ENCODE assay signal across 24 mouse cellular contexts in the genomic region with DNA sequence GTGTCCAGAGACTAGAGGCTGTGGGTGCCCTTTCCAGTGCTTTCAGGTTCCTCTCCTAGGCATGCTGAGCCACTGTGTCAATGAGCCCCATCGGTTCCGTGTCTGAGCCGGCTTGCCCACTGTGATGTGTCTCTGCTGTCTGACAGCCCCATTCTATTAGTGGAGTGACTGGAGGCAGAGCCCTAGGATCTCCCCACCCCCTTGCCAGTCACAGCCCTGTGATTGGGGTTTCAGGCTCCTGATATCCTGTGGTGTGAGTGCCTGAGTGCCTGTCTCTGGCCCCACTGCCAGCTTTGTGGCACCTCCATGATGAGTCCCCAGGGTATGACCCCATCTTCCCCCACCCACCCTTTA. TPM values are rescaled to one million over a fixed set of nuclear protein-coding genes. Genes with fewer than 3 reads are reported as not detected.
A peak's percentile ranks its signal among the peaks of the same experiment; 100 is the strongest.
DNase-seq lines count a peak whose midpoint lies in the region; ATAC-seq and TF ChIP-seq lines count a peak whose summit lies in the region.
"Had no signal": no experiment of that assay in that cellular context is flagged by ENCODE, and none has a peak within 500 bp of the region (broad histone marks: within the 10 kb centered on the region; RNA-seq: fewer than 3 reads in every experiment).

No protein-coding gene starts in this region.

- no peak overlapping the region for H3K9ac ChIP-seq in forebrain, embryonic 15.5 days (replicated peaks)
- H3K9ac ChIP-seq in forebrain, embryonic 13.5 days: no peak overlapping the region
- no peak overlapping the region for H3K9ac ChIP-seq in embryonic facial prominence, embryonic 15.5 days
- H3K9ac ChIP-seq in midbrain, embryonic 15.5 days: no peak overlapping the region
- H3K9ac ChIP-seq in intestine, postnatal 0 days (ENCODE audit: low read depth, low read length): no peak overlapping the region
- H3K9ac ChIP-seq: hindbrain, embryonic 12.5 days; liver, embryonic 13.5 days; neural tube, embryonic 15.5 days had no signal

- no peaks in the 10 kb centered on the region; the same call in 1 of the 2 replicates for H3K27me3 ChIP-seq in forebrain, embryonic 15.5 days
- 0 out of 2 replicates have a peak, but pooled peaks cover 4% of the 10 kb centered on the region for H3K27me3 ChIP-seq in forebrain, embryonic 13.5 days
- no peaks in the 10 kb centered on the region; the same call in 1 of the 2 replicates for H3K27me3 ChIP-seq in embryonic facial prominence, embryonic 15.5 days
- H3K27me3 ChIP-seq in midbrain, embryonic 10.5 days (ENCODE audit: low read depth, poor library complexity, severe bottlenecking): peaks cover 10% of the 10 kb centered on the region
- H3K27me3 ChIP-seq in midbrain, embryonic 15.5 days (replicated peaks): no peaks in the 10 kb centered on the region
- H3K27me3 ChIP-seq in intestine, postnatal 0 days (replicated peaks; ENCODE audit: control insufficient read depth, insufficient read depth, low read length): no peaks in the 10 kb centered on the region
- H3K27me3 ChIP-seq: liver, embryonic 13.5 days; neural tube, embryonic 15.5 days had no signal

- no peaks in the 10 kb centered on the region for H3K4me1 ChIP-seq in forebrain, embryonic 15.5 days
- no peaks in the 10 kb centered on the region for H3K4me1 ChIP-seq in forebrain, embryonic 13.5 days
- H3K4me1 ChIP-seq in embryonic facial prominence, embryonic 15.5 days: 0 out of 2 replicates have a peak, but pooled peaks cover 5% of the 10 kb centered on the region
- H3K4me1 ChIP-seq in midbrain, embryonic 10.5 days: peaks cover 13% of the 10 kb centered on the region
- H3K4me1 ChIP-seq in midbrain, embryonic 15.5 days: no peaks in the 10 kb centered on the region
- H3K4me1 ChIP-seq in intestine, postnatal 0 days (replicated peaks; ENCODE audit: control insufficient read depth, insufficient read depth, low read length): no peaks in the 10 kb centered on the region
- H3K4me1 ChIP-seq: hindbrain, embryonic 12.5 days; neural tube, embryonic 15.5 days had no signal

- no peak overlapping the region for H3K4me3 ChIP-seq in forebrain, embryonic 15.5 days
- H3K4me3 ChIP-seq in forebrain, embryonic 13.5 days: no peak overlapping the region
- H3K4me3 ChIP-seq in embryonic facial prominence, embryonic 15.5 days (replicated peaks): no peak overlapping the region
- H3K4me3 ChIP-seq in midbrain, embryonic 10.5 days: no peak overlapping the region; the same call in 1 of the 2 replicates
- no peak overlapping the region for H3K4me3 ChIP-seq in midbrain, embryonic 15.5 days
- no peak overlapping the region for H3K4me3 ChIP-seq in intestine, postnatal 0 days (ENCODE audit: low read depth, low read length)
- H3K4me3 ChIP-seq: hindbrain, embryonic 12.5 days; liver, embryonic 13.5 days; megakaryocyte, embryonic 14.5 days; neural tube, embryonic 15.5 days had no signal

- DNase-seq in midbrain, embryonic 10.5 days (ENCODE audit: low spot score): no peak
- DNase-seq in kidney, postnatal 14 days: no peak
- DNase-seq in cerebellum, adult 8-10 months: no peak
- DNase-seq: cerebellum, adult 11-12 months; layer of hippocampus, adult 9-11 months; liver, embryonic 13.5 days; lung, adult 18-20 months; lung, postnatal 4 days; retina, postnatal 1 day; spleen, adult 18-20 months; thymus, adult 18-20 months; thymus, postnatal 25 days had no signal

- 0 out of 2 replicates have a peak, but pooled peaks have one; percentile 13 for ATAC-seq in forebrain, embryonic 15.5 days (replicated peaks)
- no peak for ATAC-seq in forebrain, embryonic 13.5 days
- ATAC-seq in embryonic facial prominence, embryonic 15.5 days (ENCODE audit: insufficient number of reproducible peaks, low FRiP score, low TSS enrichment, low read depth): no peak
- peak; percentile 46; the same call in 1 of the 2 replicates for ATAC-seq in midbrain, embryonic 15.5 days (replicated peaks)
- no peak for ATAC-seq in intestine, postnatal 0 days
- ATAC-seq: lung, postnatal 0 days had no signal

- no peak overlapping the region for H3K27ac ChIP-seq in forebrain, embryonic 15.5 days (replicated peaks)
- no peak overlapping the region for H3K27ac ChIP-seq in forebrain, embryonic 13.5 days
- H3K27ac ChIP-seq in embryonic facial prominence, embryonic 15.5 days (replicated peaks): peak overlapping the region; percentile 69
- H3K27ac ChIP-seq in midbrain, embryonic 10.5 days (replicated peaks): peak overlapping the region; percentile 50
- H3K27ac ChIP-seq in midbrain, embryonic 15.5 days: no peak overlapping the region
- H3K27ac ChIP-seq in intestine, postnatal 0 days (ENCODE audit: low read depth, low read length): no peak overlapping the region
- H3K27ac ChIP-seq: hindbrain, embryonic 12.5 days; liver, embryonic 13.5 days; neural tube, embryonic 15.5 days; stomach, postnatal 0 days had no signal

- 13% methylated on average over 3 of the region's 3 CpGs for WGBS in forebrain, embryonic 15.5 days
- 36% methylated on average over 3 of the region's 3 CpGs for WGBS in forebrain, embryonic 13.5 days
- WGBS in embryonic facial prominence, embryonic 15.5 days: 64% methylated on average over 3 of the region's 3 CpGs
- 46% methylated on average over 3 of the region's 3 CpGs for WGBS in midbrain, embryonic 10.5 days
- 18% methylated on average over 3 of the region's 3 CpGs for WGBS in midbrain, embryonic 15.5 days
- 91% methylated on average over 3 of the region's 3 CpGs for WGBS in intestine, postnatal 0 days

- no peak overlapping the region for H3K4me2 ChIP-seq in forebrain, embryonic 15.5 days (replicated peaks)
- no peak overlapping the region for H3K4me2 ChIP-seq in forebrain, embryonic 13.5 days
- no peak overlapping the region for H3K4me2 ChIP-seq in embryonic facial prominence, embryonic 15.5 days (replicated peaks)
- H3K4me2 ChIP-seq in midbrain, embryonic 15.5 days: no peak overlapping the region
- no peak overlapping the region for H3K4me2 ChIP-seq in intestine, postnatal 0 days (replicated peaks; ENCODE audit: low read depth)
- H3K4me2 ChIP-seq: hindbrain, embryonic 12.5 days; liver, embryonic 13.5 days; neural tube, embryonic 15.5 days had no signal

- no peak for TF ChIP-seq CTCF in intestine, postnatal 0 days (IDR thresholded peaks at IDR 0.05; ENCODE audit: low read depth)

- H3K36me3 ChIP-seq in forebrain, embryonic 15.5 days: no peaks in the 10 kb centered on the region
- no peaks in the 10 kb centered on the region for H3K36me3 ChIP-seq in forebrain, embryonic 13.5 days (ENCODE audit: poor library complexity, severe bottlenecking)
- H3K36me3 ChIP-seq in embryonic facial prominence, embryonic 15.5 days: no peaks in the 10 kb centered on the region
- H3K36me3 ChIP-seq in midbrain, embryonic 10.5 days: no peaks in the 10 kb centered on the region
- H3K36me3 ChIP-seq in midbrain, embryonic 15.5 days (replicated peaks): no peaks in the 10 kb centered on the region
- H3K36me3 ChIP-seq in intestine, postnatal 0 days (ENCODE audit: control insufficient read depth, insufficient read depth): no peaks in the 10 kb centered on the region
- H3K36me3 ChIP-seq: hindbrain, embryonic 12.5 days; liver, embryonic 13.5 days; neural tube, embryonic 15.5 days had no signal

- H3K9me3 ChIP-seq in forebrain, embryonic 15.5 days: no peaks in the 10 kb centered on the region
- H3K9me3 ChIP-seq in forebrain, embryonic 13.5 days (replicated peaks): 0 out of 2 replicates have a peak, but pooled peaks cover 3% of the 10 kb centered on the region
- H3K9me3 ChIP-seq in embryonic facial prominence, embryonic 15.5 days (replicated peaks): no peaks in the 10 kb centered on the region
- 0 out of 2 replicates have a peak, but pooled peaks cover 7% of the 10 kb centered on the region for H3K9me3 ChIP-seq in midbrain, embryonic 10.5 days (replicated peaks)
- no peaks in the 10 kb centered on the region for H3K9me3 ChIP-seq in midbrain, embryonic 15.5 days
- no peaks in the 10 kb centered on the region for H3K9me3 ChIP-seq in intestine, postnatal 0 days (ENCODE audit: control insufficient read depth)
- H3K9me3 ChIP-seq: neural tube, embryonic 15.5 days had no signal

RNA-seq across cellular contexts. Expression of a gene that starts 21.1 kb away (rescaled TPM):
- polyA plus RNA-seq in forebrain, embryonic 15.5 days (2015; fragmentation: Nextera tagmentation; extraction: Ambion mirVana): 0.09 and 0.27 TPM in 2 replicates
- not detected in 2 replicates for polyA plus RNA-seq in forebrain, embryonic 13.5 days (2015; fragmentation: Nextera tagmentation; extraction: Ambion mirVana)
- polyA plus RNA-seq in embryonic facial prominence, embryonic 15.5 days (2015; fragmentation: Nextera tagmentation; extraction: Ambion mirVana): 11.7 and 17.4 TPM in 2 replicates
- polyA plus RNA-seq in midbrain, embryonic 10.5 days (2016; fragmentation: Nextera tagmentation; extraction: Ambion mirVana): 0.28 and 0.30 TPM in 2 replicates
- polyA plus RNA-seq in midbrain, embryonic 15.5 days (2015; fragmentation: Nextera tagmentation; extraction: Ambion mirVana): 0.20 and 0.32 TPM in 2 replicates
- polyA plus RNA-seq in intestine, postnatal 0 days (2015; fragmentation: Nextera tagmentation; extraction: Ambion mirVana): 19.8 and 20.7 TPM in 2 replicates

RNA-seq across cellular contexts. Expression of a gene that starts 38.1 kb away (rescaled TPM):
- not detected in 2 replicates for polyA plus RNA-seq in forebrain, embryonic 15.5 days (2015; fragmentation: Nextera tagmentation; extraction: Ambion mirVana)
- 0.18 TPM in 1 of 2 replicates, not detected in the other for polyA plus RNA-seq in forebrain, embryonic 13.5 days (2015; fragmentation: Nextera tagmentation; extraction: Ambion mirVana)
- polyA plus RNA-seq in embryonic facial prominence, embryonic 15.5 days (2015; fragmentation: Nextera tagmentation; extraction: Ambion mirVana): 15.3 and 18.6 TPM in 2 replicates
- 0.52 and 0.53 TPM in 2 replicates for polyA plus RNA-seq in midbrain, embryonic 10.5 days (2016; fragmentation: Nextera tagmentation; extraction: Ambion mirVana)
- 0.18 TPM in 1 of 2 replicates, not detected in the other for polyA plus RNA-seq in midbrain, embryonic 15.5 days (2015; fragmentation: Nextera tagmentation; extraction: Ambion mirVana)
- 119 TPM in 2 replicates for polyA plus RNA-seq in intestine, postnatal 0 days (2015; fragmentation: Nextera tagmentation; extraction: Ambion mirVana)
- polyA plus RNA-seq: heart, embryonic 14.5 days; neural tube, embryonic 15.5 days; Patski had no signal

RNA-seq across cellular contexts. Expression of a gene that starts 55.7 kb away (rescaled TPM):
- 0.52 and 0.73 TPM in 2 replicates for polyA plus RNA-seq in forebrain, embryonic 15.5 days (2015; fragmentation: Nextera tagmentation; extraction: Ambion mirVana)
- polyA plus RNA-seq in forebrain, embryonic 13.5 days (2015; fragmentation: Nextera tagmentation; extraction: Ambion mirVana): 0.78 and 0.90 TPM in 2 replicates
- polyA plus RNA-seq in embryonic facial prominence, embryonic 15.5 days (2015; fragmentation: Nextera tagmentation; extraction: Ambion mirVana): 2.3 and 3.3 TPM in 2 replicates
- polyA plus RNA-seq in midbrain, embryonic 10.5 days (2016; fragmentation: Nextera tagmentation; extraction: Ambion mirVana): 0.70 and 0.75 TPM in 2 replicates
- 2.1 and 2.3 TPM in 2 replicates for polyA plus RNA-seq in midbrain, embryonic 15.5 days (2015; fragmentation: Nextera tagmentation; extraction: Ambion mirVana)
- polyA plus RNA-seq in intestine, postnatal 0 days (2015; fragmentation: Nextera tagmentation; extraction: Ambion mirVana): 0.29 and 0.42 TPM in 2 replicates

RNA-seq across cellular contexts. Expression of a gene that starts 55.7 kb away (rescaled TPM):
- polyA plus RNA-seq in forebrain, embryonic 15.5 days (2015; fragmentation: Nextera tagmentation; extraction: Ambion mirVana): 140 and 150 TPM in 2 replicates
- polyA plus RNA-seq in forebrain, embryonic 13.5 days (2015; fragmentation: Nextera tagmentation; extraction: Ambion mirVana): 147 and 168 TPM in 2 replicates
- polyA plus RNA-seq in embryonic facial prominence, embryonic 15.5 days (2015; fragmentation: Nextera tagmentation; extraction: Ambion mirVana): 120 and 128 TPM in 2 replicates
- polyA plus RNA-seq in midbrain, embryonic 10.5 days (2016; fragmentation: Nextera tagmentation; extraction: Ambion mirVana): 187 and 192 TPM in 2 replicates
- polyA plus RNA-seq in midbrain, embryonic 15.5 days (2015; fragmentation: Nextera tagmentation; extraction: Ambion mirVana): 88.3 and 91.6 TPM in 2 replicates
- polyA plus RNA-seq in intestine, postnatal 0 days (2015; fragmentation: Nextera tagmentation; extraction: Ambion mirVana): 76.2 and 79.9 TPM in 2 replicates

Comparison
In these comparisons a context has a peak if more than half of its experiments do, and no peak if none do; other contexts are left out.
1. ATAC-seq: peak in forebrain, embryonic 15.5 days (single experiment) and midbrain, embryonic 15.5 days (single experiment); none in forebrain, embryonic 13.5 days (single experiment), embryonic facial prominence, embryonic 15.5 days (single experiment) and intestine, postnatal 0 days (single experiment).
2. H3K27ac ChIP-seq: peak in embryonic facial prominence, embryonic 15.5 days (single experiment) and midbrain, embryonic 10.5 days (single experiment); none in forebrain, embryonic 15.5 days (single experiment), forebrain, embryonic 13.5 days (single experiment), midbrain, embryonic 15.5 days (single experiment) and intestine, postnatal 0 days (single experiment).
3. RNA of a gene that starts 38.1 kb away (polyA plus RNA-seq): 119 TPM in intestine, postnatal 0 days and 15.3 to 18.6 TPM in embryonic facial prominence, embryonic 15.5 days; 0.52 to 0.53 TPM in midbrain, embryonic 10.5 days, 0.18 TPM in forebrain, embryonic 13.5 days, not detected in forebrain, embryonic 15.5 days and 0.18 TPM in midbrain, embryonic 15.5 days; every median in the first group is over 10 times any median in the second.